Mouse (Mus musculus): ENCODE measurements around the gene Cacng7. TPM values are rescaled to one million over a fixed set of nuclear protein-coding genes. Genes with fewer than 3 reads are reported as not detected.
A peak's percentile ranks its signal among the peaks of the same experiment; 100 is the strongest.

The Cacng7 gene
- polyA plus RNA-seq, 1 experiment = 63.7 TPM

GRCm38 (mm10) chr7:3302556-3303275 is 30.0 kb upstream of the Cacng7 start:
- peaks cover 12% of the 10 kb centered on the region; the same call in 1 of the 2 replicates for H3K4me1 ChIP-seq (ENCODE audit: control insufficient read depth, insufficient read depth, low read length)
- peak overlapping the region; percentile 31 for H3K4me3 ChIP-seq (ENCODE audit: insufficient read depth, low read length)
- TF ChIP-seq CTCF (IDR thresholded peaks at IDR 0.05; ENCODE audit: borderline replicate concordance, insufficient read depth, low read length) (no peak), POLR2A (IDR thresholded peaks at IDR 0.05; ENCODE audit: low read depth, low read length) (no peak; the same call in 1 of the 2 replicates)
- 0 out of 2 replicates have a peak overlapping the region, but pooled peaks have one; percentile 6 for H3K27ac ChIP-seq (ENCODE audit: insufficient read depth, low read length)

GRCm38 (mm10) chr7:3303276-3303781 is 29.4 kb upstream of the Cacng7 start:
- Histone ChIP-seq H3K27ac (ENCODE audit: insufficient read depth, low read length) (no peak overlapping the region), H3K4me1 (ENCODE audit: control insufficient read depth, insufficient read depth, low read length) (peaks cover 12% of the 10 kb centered on the region; the same call in 1 of the 2 replicates), H3K4me3 (ENCODE audit: insufficient read depth, low read length) (peak overlapping the region; percentile 31)
- TF ChIP-seq POLR2A (IDR thresholded peaks at IDR 0.05; ENCODE audit: low read depth, low read length) = no peak; the same call in none of the 2 replicates

GRCm38 (mm10) chr7:3303789-3304188 is 29.0 kb upstream of the Cacng7 start:
- TF ChIP-seq POLR2A (IDR thresholded peaks at IDR 0.05; ENCODE audit: low read depth, low read length) = no peak
- TF ChIP-seq CTCF (IDR thresholded peaks at IDR 0.05; ENCODE audit: borderline replicate concordance, insufficient read depth, low read length) = no peak
- no peak overlapping the region for H3K4me3 ChIP-seq (ENCODE audit: insufficient read depth, low read length)
- peaks cover 12% of the 10 kb centered on the region; the same call in 1 of the 2 replicates for H3K4me1 ChIP-seq (ENCODE audit: control insufficient read depth, insufficient read depth, low read length)
- no peak overlapping the region for H3K27ac ChIP-seq (ENCODE audit: insufficient read depth, low read length)

- H3K4me3 ChIP-seq (ENCODE audit: insufficient read depth, low read length) = no peak overlapping the region
- peaks cover 12% of the 10 kb centered on the region; the same call in 1 of the 2 replicates for H3K4me1 ChIP-seq (ENCODE audit: control insufficient read depth, insufficient read depth, low read length)
- TF ChIP-seq POLR2A (IDR thresholded peaks at IDR 0.05; ENCODE audit: low read depth, low read length) (no peak), CTCF (IDR thresholded peaks at IDR 0.05; ENCODE audit: borderline replicate concordance, insufficient read depth, low read length) (no peak)
- H3K27ac ChIP-seq (ENCODE audit: insufficient read depth, low read length) = no peak overlapping the region
Observed at GRCm38 (mm10) chr7:3304298-3304697, 28.5 kb upstream of the Cacng7 start.

GRCm38 (mm10) chr7:3306400-3306799 is 26.4 kb upstream of the Cacng7 start:
- Histone ChIP-seq H3K4me3 (ENCODE audit: insufficient read depth, low read length) (no peak overlapping the region), H3K4me1 (ENCODE audit: control insufficient read depth, insufficient read depth, low read length) (peaks cover 8% of the 10 kb centered on the region; the same call in 1 of the 2 replicates), H3K27ac (ENCODE audit: insufficient read depth, low read length) (no peak overlapping the region)
- no peak for TF ChIP-seq POLR2A (IDR thresholded peaks at IDR 0.05; ENCODE audit: low read depth, low read length)
- no peak for TF ChIP-seq CTCF (IDR thresholded peaks at IDR 0.05; ENCODE audit: borderline replicate concordance, insufficient read depth, low read length)

- Histone ChIP-seq H3K4me3 (ENCODE audit: insufficient read depth, low read length) (no peak overlapping the region), H3K4me1 (ENCODE audit: control insufficient read depth, insufficient read depth, low read length) (0 out of 2 replicates have a peak, but pooled peaks cover under 1% of the 10 kb centered on the region), H3K27ac (ENCODE audit: insufficient read depth, low read length) (no peak overlapping the region)
- TF ChIP-seq CTCF (IDR thresholded peaks at IDR 0.05; ENCODE audit: borderline replicate concordance, insufficient read depth, low read length) (no peak), POLR2A (IDR thresholded peaks at IDR 0.05; ENCODE audit: low read depth, low read length) (no peak)
Observed at GRCm38 (mm10) chr7:3308646-3309045, 24.1 kb upstream of the Cacng7 start.

- TF ChIP-seq CTCF (IDR thresholded peaks at IDR 0.05; ENCODE audit: borderline replicate concordance, insufficient read depth, low read length) (no peak), POLR2A (IDR thresholded peaks at IDR 0.05; ENCODE audit: low read depth, low read length) (no peak)
- Histone ChIP-seq H3K4me3 (ENCODE audit: insufficient read depth, low read length) (no peak overlapping the region), H3K4me1 (ENCODE audit: control insufficient read depth, insufficient read depth, low read length) (no peaks in the 10 kb centered on the region), H3K27ac (ENCODE audit: insufficient read depth, low read length) (no peak overlapping the region)
Observed at GRCm38 (mm10) chr7:3310233-3310632, 22.5 kb upstream of the Cacng7 start.

- H3K4me3 ChIP-seq (ENCODE audit: insufficient read depth, low read length) = no peak overlapping the region
- H3K27ac ChIP-seq (ENCODE audit: insufficient read depth, low read length) = no peak overlapping the region
- no peak for TF ChIP-seq POLR2A (IDR thresholded peaks at IDR 0.05; ENCODE audit: low read depth, low read length)
- no peak for TF ChIP-seq CTCF (IDR thresholded peaks at IDR 0.05; ENCODE audit: borderline replicate concordance, insufficient read depth, low read length)
- H3K4me1 ChIP-seq (ENCODE audit: control insufficient read depth, insufficient read depth, low read length) = no peaks in the 10 kb centered on the region
Observed at GRCm38 (mm10) chr7:3313571-3313970, 19.2 kb upstream of the Cacng7 start.

GRCm38 (mm10) chr7:3314121-3314520 is 18.6 kb upstream of the Cacng7 start:
- no peaks in the 10 kb centered on the region for H3K4me1 ChIP-seq (ENCODE audit: control insufficient read depth, insufficient read depth, low read length)
- no peak overlapping the region for H3K27ac ChIP-seq (ENCODE audit: insufficient read depth, low read length)
- no peak for TF ChIP-seq CTCF (IDR thresholded peaks at IDR 0.05; ENCODE audit: borderline replicate concordance, insufficient read depth, low read length)
- TF ChIP-seq POLR2A (IDR thresholded peaks at IDR 0.05; ENCODE audit: low read depth, low read length) = no peak
- H3K4me3 ChIP-seq (ENCODE audit: insufficient read depth, low read length) = no peak overlapping the region

GRCm38 (mm10) chr7:3317704-3318103 is 15.1 kb upstream of the Cacng7 start:
- no peak for TF ChIP-seq POLR2A (IDR thresholded peaks at IDR 0.05; ENCODE audit: low read depth, low read length)
- TF ChIP-seq CTCF (IDR thresholded peaks at IDR 0.05; ENCODE audit: borderline replicate concordance, insufficient read depth, low read length) = no peak
- no peak overlapping the region for H3K4me3 ChIP-seq (ENCODE audit: insufficient read depth, low read length)
- H3K4me1 ChIP-seq (ENCODE audit: control insufficient read depth, insufficient read depth, low read length) = peaks cover 7% of the 10 kb centered on the region
- no peak overlapping the region for H3K27ac ChIP-seq (ENCODE audit: insufficient read depth, low read length)
